Mouse (Mus musculus) heart, adult 11 months (tissue): ENCODE data around the gene Klrb1c.
A peak's percentile ranks its signal among the peaks of the same experiment; 100 is the strongest.
"Not testable (repeated sequence)": the region's sequence is repeated elsewhere in the genome, so short reads cannot be mapped to it uniquely, and the experiment has no call there.

ENCODE experiments used
- DNase-seq: peaks from one replicate; pipeline ENCODE4 v3.0.0; 2022

Klrb1c gene

GRCm38 (mm10) chr6:128754748-128755401 is 34.1 kb downstream of the Klrb1c start:
- DNase-seq: peak; percentile 72

GRCm38 (mm10) chr6:128754265-128754664 is 34.8 kb downstream of the Klrb1c start:
- DNase-seq: peak; percentile 94

- DNase-seq: peak; percentile 98
Measured at GRCm38 (mm10) chr6:128753610-128754224, 35.3 kb downstream of the Klrb1c start.

GRCm38 (mm10) chr6:128747006-128747405 is 42.0 kb downstream of the Klrb1c start:
- DNase-seq: not testable (repeated sequence)

GRCm38 (mm10) chr6:128737445-128737844 is 51.6 kb downstream of the Klrb1c start:
- peak; percentile 72 for DNase-seq

- peak; percentile 81 for DNase-seq
Measured at GRCm38 (mm10) chr6:128736100-128736499, 52.9 kb downstream of the Klrb1c start.

GRCm38 (mm10) chr6:128734896-128735295 is 54.1 kb downstream of the Klrb1c start:
- peak; percentile 66 for DNase-seq

- DNase-seq: no peak
Measured at GRCm38 (mm10) chr6:128733908-128734679, 54.9 kb downstream of the Klrb1c start.

GRCm38 (mm10) chr6:128732032-128732431 is 57.0 kb downstream of the Klrb1c start:
- DNase-seq: peak; percentile 82
